ENCODE assay signal across 28 mouse cellular contexts in genomic region chr11:64859636-64860035, GRCm38 (mm10).
A peak's percentile ranks its signal among the peaks of the same experiment; 100 is the strongest.
DNase-seq lines count a peak whose midpoint lies in the region; ATAC-seq lines count a peak whose summit lies in the region.
"Had no signal": no experiment of that assay in that cellular context is flagged by ENCODE, and none has a peak within 500 bp of the region (broad histone marks: within the 10 kb centered on the region; RNA-seq: fewer than 3 reads in every experiment).

No protein-coding gene starts in this region.

- whole genome bisulfite sequencing in neural tube, embryonic 15.5 days: 85% methylated on average over 3 of the region's 3 CpGs
- WGBS in embryonic facial prominence, embryonic 11.5 days: 53% methylated on average over 3 of the region's 3 CpGs
- WGBS in kidney, embryonic 16.5 days: 66% methylated on average over 3 of the region's 3 CpGs

- H3K36me3 ChIP-seq in neural tube, embryonic 15.5 days: no peaks in the 10 kb centered on the region
- H3K36me3 ChIP-seq in embryonic facial prominence, embryonic 11.5 days (replicated peaks; ENCODE audit: control insufficient read depth, insufficient read depth, low read depth, low read length): no peaks in the 10 kb centered on the region
- no peaks in the 10 kb centered on the region for H3K36me3 ChIP-seq in kidney, embryonic 16.5 days (ENCODE audit: insufficient read depth, low read length)
- H3K36me3 ChIP-seq: heart, embryonic 13.5 days; hindbrain, embryonic 10.5 days; hindbrain, embryonic 15.5 days; intestine, embryonic 15.5 days; midbrain, embryonic 13.5 days had no signal

- H3K9me3 ChIP-seq in neural tube, embryonic 15.5 days (replicated peaks): no peaks in the 10 kb centered on the region
- no peaks in the 10 kb centered on the region for H3K9me3 ChIP-seq in embryonic facial prominence, embryonic 11.5 days (replicated peaks; ENCODE audit: control insufficient read depth, low read length)
- no peaks in the 10 kb centered on the region for H3K9me3 ChIP-seq in kidney, embryonic 16.5 days (ENCODE audit: low read length)
- H3K9me3 ChIP-seq: forebrain, embryonic 13.5 days; heart, embryonic 13.5 days; hindbrain, embryonic 10.5 days; hindbrain, embryonic 15.5 days; intestine, embryonic 15.5 days; midbrain, embryonic 13.5 days had no signal

- DNase-seq in adrenal gland, adult 8-10 months: peak; percentile 2
- DNase-seq in adrenal gland, postnatal 10 days: no peak
- DNase-seq in neural tube, embryonic 10.5 days (ENCODE audit: extremely low spot score, low spot score): peak; percentile 21
- DNase-seq in embryonic facial prominence, embryonic 11.5 days (ENCODE audit: low spot score): peak; percentile 16
- no peak for DNase-seq in heart, postnatal 10 days
- DNase-seq: cerebellum, adult 2 months; cerebellum, postnatal 14 days; gastrocnemius, postnatal 10 days; heart, postnatal 14 days; kidney, adult 2 months; kidney, postnatal 4 days; liver; lung, adult 2 months; right cerebral cortex, postnatal 4 days; thymus, adult 18-20 months; thymus, postnatal 25 days had no signal

- no peak overlapping the region for H3K4me2 ChIP-seq in neural tube, embryonic 15.5 days
- H3K4me2 ChIP-seq in embryonic facial prominence, embryonic 11.5 days (ENCODE audit: low read depth, low read length): no peak overlapping the region
- no peak overlapping the region for H3K4me2 ChIP-seq in kidney, embryonic 16.5 days (replicated peaks; ENCODE audit: low read depth, low read length)
- H3K4me2 ChIP-seq: forebrain, embryonic 13.5 days; heart, embryonic 13.5 days; hindbrain, embryonic 15.5 days; intestine, embryonic 15.5 days; midbrain, embryonic 13.5 days had no signal

- intact Hi-C loops in heart, postnatal 10 days (cut with DNase I): no loop called here

- no peak overlapping the region for H3K4me3 ChIP-seq in neural tube, embryonic 15.5 days (replicated peaks)
- H3K4me3 ChIP-seq in embryonic facial prominence, embryonic 11.5 days (ENCODE audit: low read depth, low read length): no peak overlapping the region
- H3K4me3 ChIP-seq in kidney, embryonic 16.5 days (ENCODE audit: low read length): no peak overlapping the region
- H3K4me3 ChIP-seq: forebrain, embryonic 13.5 days; heart, embryonic 13.5 days; hindbrain, embryonic 10.5 days; hindbrain, embryonic 15.5 days; intestine, embryonic 15.5 days; midbrain, embryonic 13.5 days had no signal

- H3K4me1 ChIP-seq in neural tube, embryonic 15.5 days: no peaks in the 10 kb centered on the region
- H3K4me1 ChIP-seq in embryonic facial prominence, embryonic 11.5 days (ENCODE audit: control insufficient read depth, insufficient read depth, low read length): no peaks in the 10 kb centered on the region
- no peaks in the 10 kb centered on the region for H3K4me1 ChIP-seq in kidney, embryonic 16.5 days (ENCODE audit: insufficient read depth, low read length)
- H3K4me1 ChIP-seq: forebrain, embryonic 13.5 days; heart, embryonic 13.5 days; hindbrain, embryonic 10.5 days; hindbrain, embryonic 15.5 days; intestine, embryonic 15.5 days; midbrain, embryonic 13.5 days had no signal

- no peaks in the 10 kb centered on the region for H3K27me3 ChIP-seq in neural tube, embryonic 15.5 days (replicated peaks)
- no peaks in the 10 kb centered on the region for H3K27me3 ChIP-seq in embryonic facial prominence, embryonic 11.5 days (ENCODE audit: control insufficient read depth, insufficient read depth, low read length)
- H3K27me3 ChIP-seq in kidney, embryonic 16.5 days (ENCODE audit: insufficient read depth, low read length): no peaks in the 10 kb centered on the region
- H3K27me3 ChIP-seq: forebrain, embryonic 13.5 days; heart, embryonic 13.5 days; hindbrain, embryonic 15.5 days; intestine, embryonic 15.5 days; midbrain, embryonic 13.5 days had no signal

- H3K9ac ChIP-seq in neural tube, embryonic 15.5 days (replicated peaks): no peak overlapping the region
- no peak overlapping the region for H3K9ac ChIP-seq in embryonic facial prominence, embryonic 11.5 days (replicated peaks; ENCODE audit: low read length)
- no peak overlapping the region for H3K9ac ChIP-seq in kidney, embryonic 16.5 days (replicated peaks; ENCODE audit: low read length)
- H3K9ac ChIP-seq: forebrain, embryonic 13.5 days; heart, embryonic 13.5 days; hindbrain, embryonic 15.5 days; intestine, embryonic 15.5 days; liver, embryonic 14.5 days; midbrain, embryonic 13.5 days had no signal

- ATAC-seq in neural tube, embryonic 15.5 days (ENCODE audit: low FRiP score): no peak
- no peak for ATAC-seq in embryonic facial prominence, embryonic 11.5 days (replicated peaks; ENCODE audit: insufficient number of reproducible peaks, low FRiP score, low TSS enrichment, low read depth)
- ATAC-seq in kidney, embryonic 16.5 days (ENCODE audit: low FRiP score, low TSS enrichment): no peak
- ATAC-seq: forebrain, embryonic 13.5 days; intestine, embryonic 15.5 days; midbrain, embryonic 13.5 days; Patski had no signal

- H3K27ac ChIP-seq in neural tube, embryonic 15.5 days (replicated peaks): no peak overlapping the region
- no peak overlapping the region for H3K27ac ChIP-seq in embryonic facial prominence, embryonic 11.5 days (replicated peaks; ENCODE audit: low read depth, low read length)
- H3K27ac ChIP-seq in kidney, embryonic 16.5 days (ENCODE audit: low read length): no peak overlapping the region
- H3K27ac ChIP-seq: forebrain, embryonic 13.5 days; heart, embryonic 13.5 days; hindbrain, embryonic 10.5 days; hindbrain, embryonic 15.5 days; intestine, embryonic 15.5 days; kidney, postnatal 0 days; liver, embryonic 14.5 days; midbrain, embryonic 13.5 days; stomach, postnatal 0 days had no signal

Comparison
In these comparisons a context has a peak if more than half of its experiments do, and no peak if none do; other contexts are left out.
1. DNase-seq: peak in adrenal gland, adult 8-10 months (single experiment), neural tube, embryonic 10.5 days (single experiment) and embryonic facial prominence, embryonic 11.5 days (single experiment); none in adrenal gland, postnatal 10 days (single experiment) and heart, postnatal 10 days (0 of 2).